Mouse (Mus musculus) heart, adult 2 months (tissue): ENCODE measurements around the gene Mamdc2. TPM values are rescaled to one million over a fixed set of nuclear protein-coding genes. Genes with fewer than 3 reads are reported as not detected.
A peak's percentile ranks its signal among the peaks of the same experiment; 100 is the strongest.

ENCODE experiments used
- DNase-seq, 2 experiments: peaks; one replicate each; pipeline ENCODE4 v3.0.0; 2021
- H3K27ac ChIP-seq: fragments of 200-600 bp; 2 replicates; pipeline ENCODE4 v1.8.1; 2022
- H3K27me3 ChIP-seq: fragments of 200-500 bp; 2 replicates; pipeline ENCODE4 v1.6.1; 2012; ENCODE audit warnings: mild to moderate bottlenecking, low read length, inconsistent platforms, mixed read lengths; ENCODE audit not compliant: control insufficient read depth, insufficient read depth
- H3K36me3 ChIP-seq: fragments of 200-500 bp; 2 replicates; pipeline ENCODE4 v1.6.1; 2012; ENCODE audit warnings: low read length, inconsistent platforms; ENCODE audit not compliant: control insufficient read depth, insufficient read depth
- H3K4me1 ChIP-seq: fragments of 200-500 bp; 2 replicates; pipeline ENCODE4 v1.6.1; 2011; ENCODE audit warnings: low read length; ENCODE audit not compliant: control insufficient read depth, insufficient read depth
- H3K4me3 ChIP-seq: fragments of 200-600 bp; 2 replicates; pipeline ENCODE4 v1.8.1; 2022
- H3K79me2 ChIP-seq: fragments of 200-500 bp; replicated peaks from 2 replicates; pipeline ENCODE4 v1.6.1; 2012; ENCODE audit warnings: mild to moderate bottlenecking, inconsistent platforms, low read length, moderate library complexity, mixed read lengths; ENCODE audit not compliant: control insufficient read depth, insufficient read depth
- H3K9ac ChIP-seq: fragments of 200-500 bp; 2 replicates; pipeline ENCODE4 v1.6.1; 2012; ENCODE audit warnings: low read depth, mild to moderate bottlenecking, control low read depth, inconsistent platforms, low read length, mixed read lengths
- CTCF ChIP-seq: fragments of 200-600 bp; IDR thresholded peaks from 2 replicates; pipeline ENCODE4 v1.8.1; 2022; ENCODE audit warnings: antibody characterized with exemption, mild to moderate bottlenecking, moderate library complexity
- EP300 ChIP-seq: fragments of 200-500 bp; IDR thresholded peaks from 2 replicates; pipeline ENCODE4 v1.6.1; 2011; ENCODE audit warnings: low read depth, low read length, control low read depth; ENCODE audit not compliant: insufficient read depth
- POLR2A ChIP-seq: fragments of 200-500 bp; IDR thresholded peaks from 2 replicates; pipeline ENCODE4 v1.6.1; 2011; ENCODE audit warnings: mild to moderate bottlenecking, low read depth, low read length, control low read depth; ENCODE audit not compliant: insufficient read depth
- WGBS: fragments of 180-500 bp; shearing (Covaris S2); methylation state at CpG from one replicate; pipeline ENCODE4 v1.1.7; 2018; 5-methylcytosine and 5-hydroxymethylcytosine counted together
- intact Hi-C: fragments of 180-260 bp; cut with DNase I; formaldehyde crosslinking; loops from one replicate; pipeline ENCODE4 v1.15.1; 2025
- polyA plus RNA-seq: library from polyadenylated mRNA; depleted of rRNA; stranded (reverse); fragments of >200 nt; gene quantifications from 2 replicates; pipeline ENCODE4 v1.2.3, GENCODE M21; 2012; rRNA removed
- total RNA-seq, 2 experiments: library from RNA; stranded (reverse); gene quantifications; 2 replicates each; pipeline ENCODE4 v1.2.3; 2021

Gene Mamdc2
- total and polyA plus RNA-seq, 3 experiments: 1.8 to 2.6 (median 2.4) TPM

GRCm38 (mm10) chr19:23273355-23274053 lies 174.7 kb downstream of the Mamdc2 start, which contains the start of gene Smc5:
Gene Smc5, minus strand, starts transcription at chr19:23273897.
- Histone ChIP-seq H3K4me1 (no peaks in the 10 kb centered on the region), H3K4me3 (peak within 1 kb of the TSS; percentile 63), H3K27me3 (no peaks in the 10 kb centered on the region), H3K9ac (peak within 1 kb of the TSS; percentile 90), H3K27ac (peak within 1 kb of the TSS; percentile 75), H3K79me2 (no peaks in the 10 kb centered on the region), H3K36me3 (peaks cover 3% of the 10 kb centered on the region; the same call in 1 of the 2 replicates)
- TF ChIP-seq CTCF: no peak
- TF ChIP-seq POLR2A: peak; percentile 59; the same call in 1 of the 2 replicates
- no peak for TF ChIP-seq EP300
- intact Hi-C loops: loop anchor here (10.0 kb wide), 1 partner anchor 251 kb away; no protein-coding TSS in a partner anchor
- under 1% methylated on average over 69 of the region's 69 CpGs for WGBS
- DNase-seq: peak; percentile 93 to 97

- Histone ChIP-seq H3K36me3 (no peaks in the 10 kb centered on the region; the same call in 1 of the 2 replicates), H3K79me2 (no peaks in the 10 kb centered on the region), H3K4me1 (no peaks in the 10 kb centered on the region), H3K27ac (no peak overlapping the region), H3K9ac (no peak overlapping the region), H3K27me3 (no peaks in the 10 kb centered on the region), H3K4me3 (no peak overlapping the region)
- intact Hi-C loops: no loop called here
- DNase-seq: no peak
- TF ChIP-seq CTCF: no peak
- no peak for TF ChIP-seq POLR2A
- no peak for TF ChIP-seq EP300
- 93% methylated on average over 9 of the region's 9 CpGs for WGBS
Observed at GRCm38 (mm10) chr19:23256771-23257170, 191.5 kb downstream of the Mamdc2 start.

Other genes with a start within 250 kb of the Mamdc2 start
- 10 to 100 TPM; 20.2 to 21.3 TPM for gene Smc5, start 174.5 kb downstream of the Mamdc2 start, total RNA-seq
- 3.7 and 7.8 TPM in 2 replicates for gene Smc5, start 174.5 kb downstream of the Mamdc2 start, polyA plus RNA-seq
- gene 1700028P14Rik, start 204.4 kb upstream of the Mamdc2 start, total RNA-seq: not detected
- gene 1700028P14Rik, start 204.4 kb upstream of the Mamdc2 start, polyA plus RNA-seq: 0.18 TPM in 1 of 2 replicates, not detected in the other
- 10 to 100 TPM; 22.0 to 23.4 TPM for gene Ptar1, start 239.0 kb upstream of the Mamdc2 start, total RNA-seq
- gene Ptar1, start 239.0 kb upstream of the Mamdc2 start, polyA plus RNA-seq: 3.5 and 7.4 TPM in 2 replicates